Mouse (Mus musculus) heart, postnatal 25 days (tissue): Measurements from ENCODE around the gene Scml4. TPM values are rescaled to one million over a fixed set of nuclear protein-coding genes. Genes with fewer than 3 reads are reported as not detected.

Experiments used
- DNase-seq: peaks from one replicate; pipeline ENCODE4 v3.0.0; 2022; ENCODE audit warnings: low spot score
- intact Hi-C: fragments of 180-260 bp; cut with DNase I; formaldehyde crosslinking; loops from one replicate; pipeline ENCODE4 v1.15.1; 2025
- total RNA-seq, 2 experiments: library from RNA; stranded (reverse); gene quantifications; 2 replicates each; pipeline ENCODE4 v1.2.3; 2021

Scml4 gene
- total RNA-seq, 2 experiments from 2014 or later: 1.2 to 1.8 TPM

GRCm38 (mm10) chr10:42894263-42894662, 34.1 kb downstream of the Scml4 start:
- no peak for DNase-seq
- intact Hi-C loops: loop anchor here (5.0 kb wide), 1 partner anchor 43 kb away; no protein-coding TSS in a partner anchor

- no peak for DNase-seq
- intact Hi-C loops: loop anchor here (5.0 kb wide), 1 partner anchor 43 kb away; no protein-coding TSS in a partner anchor
These were observed 34.5 kb downstream of the Scml4 start for GRCm38 (mm10) chr10:42894696-42895095.

GRCm38 (mm10) chr10:42896621-42897020, 36.5 kb downstream of the Scml4 start:
- no peak for DNase-seq
- intact Hi-C loops: no loop called here

DNA sequence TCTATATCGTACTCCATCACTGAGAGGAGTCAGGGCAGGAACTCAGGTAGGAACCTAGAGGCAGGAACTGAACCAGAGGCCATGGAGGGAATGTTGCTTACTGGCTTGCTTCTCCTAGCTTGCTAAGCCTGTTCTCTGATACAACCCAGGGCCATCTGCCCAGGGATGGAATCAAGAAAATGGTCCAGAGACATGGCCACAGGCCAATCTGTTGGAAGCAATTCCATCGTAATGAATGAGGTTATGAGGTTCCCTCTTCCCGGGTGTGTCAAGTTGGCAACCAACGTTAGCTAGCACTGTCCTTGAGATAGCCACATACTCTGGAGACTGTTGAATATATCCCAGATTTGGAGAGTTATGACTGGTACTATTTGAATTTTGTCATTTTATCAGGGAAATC, 37.0 kb downstream of the Scml4 start:
- intact Hi-C loops: no loop called here
- DNase-seq: no peak

DNA sequence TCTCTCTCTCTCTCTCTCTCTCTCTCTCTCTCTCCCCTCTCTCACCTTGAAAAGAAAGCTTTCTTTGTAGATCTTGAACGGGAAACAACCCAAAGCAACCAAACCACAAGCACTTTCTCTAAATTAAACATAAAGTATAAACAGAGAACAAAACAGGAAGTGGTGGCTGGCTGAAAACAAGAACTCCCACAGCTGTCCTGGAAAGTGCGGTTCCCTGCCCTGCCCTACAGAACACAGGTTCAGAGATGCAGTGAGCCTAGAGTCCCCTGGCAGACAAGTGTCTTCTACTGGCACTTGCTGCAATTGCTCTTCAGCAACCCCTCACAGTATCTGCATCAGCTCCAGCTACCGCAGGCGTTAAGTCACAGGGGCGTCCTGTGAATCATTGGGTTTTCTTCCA, 37.5 kb downstream of the Scml4 start:
- no peak for DNase-seq
- intact Hi-C loops: no loop called here

- intact Hi-C loops: no loop called here
These were observed 41.2 kb downstream of the Scml4 start for GRCm38 (mm10) chr10:42901361-42901760.

DNA sequence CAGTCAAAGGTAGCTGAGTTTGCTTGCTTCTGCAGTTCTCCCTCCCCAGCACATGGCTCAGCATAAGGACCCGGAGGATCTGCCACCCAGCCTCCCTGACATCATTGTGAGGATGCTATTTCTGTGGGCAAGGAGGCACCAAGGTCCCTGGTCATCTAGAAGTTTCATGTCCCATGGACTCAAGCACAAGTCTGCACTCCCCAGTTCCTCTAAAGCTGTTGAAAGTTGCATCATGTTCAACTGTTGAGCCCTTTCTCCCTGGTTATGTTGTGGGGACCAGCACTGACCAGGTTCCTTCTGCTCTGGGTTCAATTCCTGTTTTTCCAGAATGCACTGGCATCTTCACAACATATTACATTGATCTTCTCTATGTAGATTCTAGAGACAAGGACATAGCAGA, 42.9 kb downstream of the Scml4 start:
- no peak for DNase-seq
- intact Hi-C loops: no loop called here

More at GRCm38 (mm10) chr10:42901361-42901760, 41.2 kb downstream of the Scml4 start:
- no peak for DNase-seq

DNA sequence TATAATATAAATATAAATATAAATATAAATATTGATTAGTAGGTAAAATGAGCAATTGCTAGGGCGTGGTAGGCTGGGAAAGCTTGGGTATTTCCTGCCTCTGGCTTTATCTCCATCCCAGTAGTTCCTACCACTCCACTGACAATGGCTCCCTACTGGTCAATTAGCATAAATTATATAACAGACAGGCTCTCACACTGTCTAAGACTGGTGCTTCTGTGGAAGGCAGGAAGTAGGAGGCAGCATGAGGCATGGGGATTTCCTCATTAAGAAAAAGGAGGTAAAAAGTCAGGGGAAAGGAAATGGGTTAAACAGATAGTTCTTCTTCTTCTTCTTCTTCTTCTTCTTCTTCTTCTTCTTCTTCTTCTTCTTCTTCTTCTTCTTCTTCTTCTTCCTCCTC, 48.4 kb downstream of the Scml4 start:
- intact Hi-C loops: no loop called here
- no peak for DNase-seq

DNA sequence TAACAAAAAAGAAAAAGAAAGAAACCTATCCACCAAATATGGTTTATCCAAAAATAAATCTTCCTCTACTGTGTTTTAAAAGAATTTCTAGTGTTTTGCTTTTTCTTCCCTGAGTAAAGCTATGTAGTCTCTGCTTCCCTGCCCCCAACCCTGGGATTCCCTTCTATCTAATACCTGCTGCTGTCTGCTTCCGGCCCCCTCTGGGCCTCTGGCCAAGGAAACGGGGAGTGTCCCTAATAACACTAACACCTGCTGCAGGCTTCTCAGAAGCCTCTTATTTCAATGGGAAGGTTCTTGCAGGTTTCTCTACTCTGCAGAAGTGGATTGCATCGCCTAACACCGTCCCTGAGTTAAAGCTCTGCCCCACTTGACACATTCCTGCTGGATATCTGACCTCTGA, 50.4 kb downstream of the Scml4 start:
- intact Hi-C loops: no loop called here
- DNase-seq: no peak

- no peak for DNase-seq
- intact Hi-C loops: no loop called here
These were observed 51.9 kb downstream of the Scml4 start for GRCm38 (mm10) chr10:42912056-42912455.

GRCm38 (mm10) chr10:42913196-42913595, 53.0 kb downstream of the Scml4 start:
- intact Hi-C loops: no loop called here
- DNase-seq: no peak

DNA sequence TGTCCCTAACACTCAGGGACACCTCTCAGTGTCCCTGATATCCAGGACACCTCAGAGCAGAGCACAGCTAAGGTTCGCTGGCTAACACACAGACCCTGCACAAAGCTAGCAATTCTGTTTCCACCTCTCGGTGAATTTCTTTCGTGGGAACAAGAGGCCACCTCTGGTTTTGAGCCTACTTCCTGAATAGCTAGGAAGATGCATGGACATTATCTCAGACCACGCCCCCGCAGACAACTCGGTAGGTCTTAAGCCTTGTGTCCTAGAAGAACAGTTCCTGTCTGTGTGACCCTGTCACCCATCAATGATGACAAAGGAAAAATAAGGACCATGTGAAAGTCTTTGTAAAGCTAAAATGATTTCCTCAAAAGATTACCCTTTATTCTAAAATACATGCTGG, 54.0 kb downstream of the Scml4 start:
- intact Hi-C loops: no loop called here

DNA sequence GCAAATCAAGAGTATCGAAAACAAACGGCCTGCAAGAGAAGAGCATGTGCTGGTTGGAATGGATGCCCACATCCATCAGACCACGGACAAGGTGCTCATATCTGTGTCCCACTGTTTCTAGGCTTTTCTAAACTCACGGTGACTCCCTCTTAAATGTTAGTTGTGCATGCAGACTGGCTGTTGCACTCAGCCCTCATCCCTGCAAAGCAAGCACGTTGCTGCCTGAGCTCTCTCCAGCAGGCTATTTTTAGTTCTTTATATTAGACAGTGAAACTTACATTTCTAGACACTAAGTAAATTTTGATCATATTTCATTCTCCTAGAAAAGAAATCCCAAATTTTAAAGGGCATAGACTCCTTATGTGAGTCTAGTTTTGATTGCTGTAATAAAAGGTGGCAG, 57.2 kb downstream of the Scml4 start:
- intact Hi-C loops: no loop called here
- no peak for DNase-seq

More for the DNA sequence above, 54.0 kb downstream of the Scml4 start:
- DNase-seq: no peak

- intact Hi-C loops: no loop called here
- DNase-seq: no peak
These were observed 59.6 kb downstream of the Scml4 start for GRCm38 (mm10) chr10:42919786-42920185.

- no peak for DNase-seq
- intact Hi-C loops: no loop called here
These were observed 65.1 kb downstream of the Scml4 start for GRCm38 (mm10) chr10:42925103-42925866.

DNA sequence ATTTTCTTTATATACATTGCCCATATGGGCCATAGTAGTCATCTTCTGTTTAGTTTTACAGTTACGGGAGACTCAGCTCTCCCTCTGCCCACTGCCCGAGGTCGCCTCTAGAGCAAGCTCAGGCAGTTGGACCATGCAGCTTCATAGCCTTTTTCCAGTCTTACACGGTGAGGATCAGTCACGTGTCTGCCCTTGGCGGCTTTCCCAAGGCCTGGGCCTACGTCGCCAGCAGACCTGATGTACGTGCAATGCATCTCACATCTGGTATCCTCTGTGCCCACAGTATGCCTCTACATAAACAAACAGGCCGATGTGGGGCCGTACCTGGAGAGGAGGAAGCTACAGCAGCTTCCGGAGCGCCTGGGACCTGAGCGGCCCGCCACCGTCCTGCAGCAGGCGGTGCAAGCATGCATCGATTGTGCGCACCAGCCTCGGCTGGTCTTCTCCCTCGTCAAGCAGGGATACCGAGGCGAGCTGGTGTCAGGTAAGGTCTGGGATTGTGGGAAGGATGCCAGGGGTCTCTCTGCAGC, 70.0 kb downstream of the Scml4 start:
- intact Hi-C loops: no loop called here
- no peak for DNase-seq

DNA sequence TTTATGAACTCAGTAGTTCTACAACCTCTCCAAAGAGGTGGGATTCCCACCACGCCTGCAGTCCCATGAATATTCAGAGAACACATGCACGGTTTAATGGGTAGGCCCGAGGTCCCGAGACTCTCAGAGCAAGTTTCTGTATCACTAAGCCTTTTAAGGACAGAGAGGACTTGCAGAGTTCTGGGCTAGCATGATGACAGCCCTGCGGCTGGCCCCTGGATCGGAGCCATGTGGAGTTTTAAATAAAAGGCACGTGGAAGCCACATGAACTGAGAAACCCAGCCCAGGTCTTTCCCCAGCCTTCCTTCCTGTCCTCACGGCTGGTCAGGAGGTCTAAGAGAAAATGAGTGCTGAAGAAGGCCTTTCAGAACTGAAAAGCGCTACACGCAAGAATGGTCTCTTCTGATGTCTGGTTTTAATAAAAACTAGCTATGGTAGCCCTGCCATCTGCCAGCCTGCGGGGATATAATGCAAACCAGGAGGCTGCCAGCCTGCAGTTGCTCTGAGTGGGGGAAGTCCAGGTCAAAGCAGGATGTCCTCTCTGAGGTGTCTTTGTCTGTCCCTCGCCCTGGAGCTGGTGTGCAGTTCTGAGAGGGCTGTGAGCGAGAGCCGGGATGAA, 72.8 kb downstream of the Scml4 start:
- intact Hi-C loops: no loop called here
- no peak for DNase-seq

- peak; percentile 41 for DNase-seq
- intact Hi-C loops: loop anchor here (5.0 kb wide), 1 partner anchor 42 kb away; no protein-coding TSS in a partner anchor
These were observed 74.5 kb downstream of the Scml4 start for GRCm38 (mm10) chr10:42934672-42935071.

DNA sequence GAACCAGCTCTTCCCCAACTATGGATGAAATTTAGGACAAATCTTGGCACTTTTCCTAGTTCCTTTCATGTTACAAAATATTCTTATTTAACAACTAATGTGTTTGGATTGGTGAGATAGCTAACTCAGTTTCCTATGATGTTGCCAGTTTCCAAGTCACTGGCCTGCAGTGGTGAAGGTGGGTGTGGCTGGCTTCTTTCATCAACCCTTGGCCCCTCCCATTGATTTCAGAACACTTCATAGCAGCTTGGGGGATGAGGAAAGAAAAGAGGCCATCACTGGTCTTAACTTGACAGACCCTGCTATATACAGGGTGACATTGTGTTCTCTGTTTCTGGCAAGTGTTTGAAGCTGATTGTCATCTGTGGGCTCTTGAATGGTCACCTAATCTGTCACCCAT, 76.0 kb downstream of the Scml4 start:
- DNase-seq: no peak
- intact Hi-C loops: loop anchor here (5.0 kb wide), 1 partner anchor 44 kb away; no protein-coding TSS in a partner anchor

DNA sequence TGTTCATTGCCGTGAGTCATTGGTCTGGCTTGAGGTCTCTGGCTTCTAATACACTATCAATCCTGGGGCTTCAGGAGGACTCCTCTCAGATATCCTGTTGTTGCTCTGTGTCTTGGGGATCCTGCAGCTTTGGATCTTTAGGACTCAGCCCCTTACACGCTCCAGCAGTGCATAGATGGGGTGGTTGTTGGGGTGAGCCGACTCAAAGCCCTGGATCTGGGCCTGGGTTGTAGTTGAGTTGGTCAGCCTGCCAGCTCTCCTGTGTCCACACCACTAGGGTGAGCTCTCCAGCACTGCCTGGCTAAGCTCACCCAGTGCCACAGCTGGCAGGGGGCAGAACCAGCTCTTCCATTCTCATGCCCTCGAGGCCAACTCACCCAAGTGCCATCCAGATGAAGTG, 78.2 kb downstream of the Scml4 start:
- intact Hi-C loops: loop anchor here (5.0 kb wide), 1 partner anchor 46 kb away; no protein-coding TSS in a partner anchor
- no peak for DNase-seq

GRCm38 (mm10) chr10:42939691-42940090, 79.5 kb downstream of the Scml4 start:
- DNase-seq: no peak
- intact Hi-C loops: loop anchor here (5.0 kb wide), 2 partner anchors 47 to 242 kb away; no protein-coding TSS in a partner anchor
